Mouse (Mus musculus) heart, embryonic 12.5 days (tissue): ENCODE measurements around the gene Mis18a. TPM values are rescaled to one million over a fixed set of nuclear protein-coding genes. Genes with fewer than 3 reads are reported as not detected.

ENCODE experiments used
- ATAC-seq: fragments of 200-750 bp; cut with Nextera tagmentation; 2 replicates; pipeline ENCODE4 v1.8.0; 2017; ENCODE audit warnings: moderate TSS enrichment, moderate library complexity; ENCODE audit not compliant: insufficient number of reproducible peaks, low FRiP score
- H3K27ac ChIP-seq: fragments of 300-500 bp; sonication (generic); 2 replicates; pipeline ENCODE4 v1.5.1; 2016; ENCODE audit warnings: mild to moderate bottlenecking, moderate library complexity; ENCODE audit not compliant: poor library complexity, severe bottlenecking
- H3K27me3 ChIP-seq: fragments of 300-500 bp; sonication (generic); replicated peaks from 2 replicates; pipeline ENCODE4 v1.6.1; 2016; ENCODE audit warnings: mild to moderate bottlenecking, moderate library complexity
- H3K36me3 ChIP-seq: fragments of 300-500 bp; sonication (generic); 2 replicates; pipeline ENCODE4 v1.6.1; 2016; ENCODE audit warnings: mild to moderate bottlenecking, moderate library complexity
- H3K4me1 ChIP-seq: fragments of 300-500 bp; sonication (generic); replicated peaks from 2 replicates; pipeline ENCODE4 v1.6.1; 2016; ENCODE audit warnings: mild to moderate bottlenecking
- H3K4me2 ChIP-seq: fragments of 300-500 bp; sonication (generic); 2 replicates; pipeline ENCODE4 v1.6.1; 2016; ENCODE audit warnings: mild to moderate bottlenecking, moderate library complexity
- H3K4me3 ChIP-seq: fragments of 300-500 bp; sonication (generic); 2 replicates; pipeline ENCODE4 v1.5.1; 2016; ENCODE audit warnings: mild to moderate bottlenecking
- H3K9ac ChIP-seq: fragments of 300-500 bp; sonication (generic); 2 replicates; pipeline ENCODE4 v1.6.1; 2016; ENCODE audit warnings: mild to moderate bottlenecking, moderate library complexity
- H3K9me3 ChIP-seq: fragments of 300-500 bp; sonication (generic); replicated peaks from 2 replicates; pipeline ENCODE4 v1.6.1; 2016; ENCODE audit warnings: mild to moderate bottlenecking, moderate library complexity
- WGBS: fragments of 180-500 bp; shearing (Covaris S2); methylation state at CpG from one replicate; pipeline ENCODE4 v1.1.7; 2016; 5-methylcytosine and 5-hydroxymethylcytosine counted together
- polyA plus RNA-seq: library from polyadenylated mRNA; unstranded; fragments of >200 nt; fragmentation: Nextera tagmentation; extraction: Ambion mirVana; gene quantifications from 2 replicates; pipeline ENCODE4 v1.2.1, GENCODE M21; 2016

Gene Mis18a
- polyA plus RNA-seq, 1 experiment from 2014 or later: 38.9 TPM

GRCm38 (mm10) chr16:90747143-90747542 lies 19.9 kb upstream of the Mis18a start:
- WGBS: 57% methylated on average over 6 of the region's 6 CpGs
- H3K4me2 ChIP-seq: no peak overlapping the region
- no peaks in the 10 kb centered on the region for H3K27me3 ChIP-seq
- peak; percentile 46; the same call in 1 of the 2 replicates for ATAC-seq
- H3K4me3 ChIP-seq: no peak overlapping the region
- H3K36me3 ChIP-seq: peaks cover 18% of the 10 kb centered on the region
- H3K4me1 ChIP-seq: peaks cover 56% of the 10 kb centered on the region
- H3K27ac ChIP-seq: no peak overlapping the region
- H3K9ac ChIP-seq: no peak overlapping the region
- H3K9me3 ChIP-seq: no peaks in the 10 kb centered on the region

- no peaks in the 10 kb centered on the region for H3K27me3 ChIP-seq
- peak within 1 kb of the TSS; percentile 58 for H3K4me2 ChIP-seq
- peaks cover 41% of the 10 kb centered on the region for H3K4me1 ChIP-seq
- peak; percentile 81 for ATAC-seq
- 29% methylated on average over 26 of the region's 26 CpGs for WGBS
- H3K9ac ChIP-seq: peak within 1 kb of the TSS; percentile 55
- peak within 1 kb of the TSS; percentile 46 for H3K27ac ChIP-seq
- peak within 1 kb of the TSS; percentile 41 for H3K4me3 ChIP-seq
- H3K36me3 ChIP-seq: no peaks in the 10 kb centered on the region
- H3K9me3 ChIP-seq: no peaks in the 10 kb centered on the region
Measured at GRCm38 (mm10) chr16:90738092-90738956, 11.1 kb upstream of the Mis18a start, which contains the start of gene Mrap. Gene Mrap, plus strand, starts transcription at chr16:90738207.

- peaks cover 5% of the 10 kb centered on the region; the same call in 1 of the 2 replicates for H3K9me3 ChIP-seq
- ATAC-seq: no peak
- peaks cover 29% of the 10 kb centered on the region for H3K4me1 ChIP-seq
- H3K4me2 ChIP-seq: no peak overlapping the region
- no peaks in the 10 kb centered on the region for H3K36me3 ChIP-seq
- H3K9ac ChIP-seq: 0 out of 2 replicates have a peak overlapping the region, but pooled peaks have one; percentile 5
- H3K27ac ChIP-seq: no peak overlapping the region
- H3K27me3 ChIP-seq: no peaks in the 10 kb centered on the region
- H3K4me3 ChIP-seq: no peak overlapping the region
- WGBS: 40% methylated on average over 10 of the region's 10 CpGs
Measured at GRCm38 (mm10) chr16:90736672-90737270, 9.6 kb upstream of the Mis18a start.

- Histone ChIP-seq H3K9me3 (peaks cover 9% of the 10 kb centered on the region), H3K9ac (no peak overlapping the region), H3K4me3 (no peak overlapping the region), H3K36me3 (no peaks in the 10 kb centered on the region), H3K27me3 (no peaks in the 10 kb centered on the region), H3K4me2 (no peak overlapping the region), H3K4me1 (peaks cover 28% of the 10 kb centered on the region), H3K27ac (no peak overlapping the region)
- no peak for ATAC-seq
- WGBS: 52% methylated on average over 4 of the region's 4 CpGs
Measured at GRCm38 (mm10) chr16:90735611-90736010, 8.4 kb upstream of the Mis18a start.

GRCm38 (mm10) chr16:90726600-90727227 lies 490 bp downstream of the Mis18a start:
- ATAC-seq: peak; percentile 34; the same call in 1 of the 2 replicates
- peaks cover 25% of the 10 kb centered on the region for H3K36me3 ChIP-seq
- WGBS: 4% methylated on average over 38 of the region's 38 CpGs

GRCm38 (mm10) chr16:90724051-90724450 lies 3.2 kb downstream of the Mis18a start:
- Histone ChIP-seq H3K4me1 (peaks cover 7% of the 10 kb centered on the region), H3K36me3 (peaks cover 45% of the 10 kb centered on the region), H3K27me3 (no peaks in the 10 kb centered on the region), H3K27ac (no peak overlapping the region), H3K4me3 (no peak overlapping the region), H3K9me3 (no peaks in the 10 kb centered on the region), H3K4me2 (no peak overlapping the region), H3K9ac (no peak overlapping the region)
- no peak for ATAC-seq
- 91% methylated on average over 4 of the region's 4 CpGs for WGBS

More at GRCm38 (mm10) chr16:90726600-90727227, 490 bp downstream of the Mis18a start:
- Histone ChIP-seq H3K9me3 (peaks cover 4% of the 10 kb centered on the region), H3K9ac (peak overlapping the region; percentile 83), H3K27ac (no peak overlapping the region), H3K4me3 (peak overlapping the region; percentile 80), H3K4me2 (peak overlapping the region; percentile 98), H3K4me1 (peaks cover 7% of the 10 kb centered on the region), H3K27me3 (no peaks in the 10 kb centered on the region)

GRCm38 (mm10) chr16:90710313-90710712 lies 16.9 kb downstream of the Mis18a start:
- H3K9me3 ChIP-seq: no peaks in the 10 kb centered on the region
- H3K4me1 ChIP-seq: peaks cover 46% of the 10 kb centered on the region
- no peaks in the 10 kb centered on the region for H3K36me3 ChIP-seq
- H3K27ac ChIP-seq: 0 out of 2 replicates have a peak overlapping the region, but pooled peaks have one; percentile 2
- no peak overlapping the region; the same call in 1 of the 2 replicates for H3K9ac ChIP-seq
- 71% methylated on average over 12 of the region's 12 CpGs for WGBS
- no peak for ATAC-seq
- H3K4me2 ChIP-seq: peak overlapping the region; percentile 53
- H3K27me3 ChIP-seq: 0 out of 2 replicates have a peak, but pooled peaks cover 10% of the 10 kb centered on the region
- H3K4me3 ChIP-seq: no peak overlapping the region

GRCm38 (mm10) chr16:90709711-90710289 lies 17.4 kb downstream of the Mis18a start:
- 0 out of 2 replicates have a peak overlapping the region, but pooled peaks have one; percentile 2 for H3K27ac ChIP-seq
- peak overlapping the region; percentile 53 for H3K4me2 ChIP-seq
- ATAC-seq: peak; percentile 27; the same call in 1 of the 2 replicates
- 0 out of 2 replicates have a peak overlapping the region, but pooled peaks have one; percentile 0 for H3K4me3 ChIP-seq
- H3K4me1 ChIP-seq: peaks cover 49% of the 10 kb centered on the region
- WGBS: 31% methylated on average over 17 of the region's 17 CpGs
- no peaks in the 10 kb centered on the region; the same call in 1 of the 2 replicates for H3K9me3 ChIP-seq
- no peaks in the 10 kb centered on the region for H3K36me3 ChIP-seq
- no peak overlapping the region; the same call in 1 of the 2 replicates for H3K9ac ChIP-seq
- 0 out of 2 replicates have a peak, but pooled peaks cover 10% of the 10 kb centered on the region for H3K27me3 ChIP-seq

- Histone ChIP-seq H3K27me3 (no peaks in the 10 kb centered on the region), H3K27ac (peak overlapping the region; percentile 82), H3K9me3 (no peaks in the 10 kb centered on the region; the same call in 1 of the 2 replicates), H3K9ac (no peak overlapping the region), H3K36me3 (no peaks in the 10 kb centered on the region), H3K4me3 (no peak overlapping the region), H3K4me1 (peaks cover 58% of the 10 kb centered on the region), H3K4me2 (peak overlapping the region; percentile 2; the same call in 1 of the 2 replicates)
- peak; percentile 86 for ATAC-seq
- 3% methylated on average over 3 of the region's 3 CpGs for WGBS
Measured at GRCm38 (mm10) chr16:90706279-90706678, 20.9 kb downstream of the Mis18a start.

GRCm38 (mm10) chr16:90704161-90704825 lies 22.9 kb downstream of the Mis18a start:
- WGBS: 57% methylated on average over 13 of the region's 13 CpGs
- ATAC-seq: no peak
- no peak overlapping the region for H3K4me3 ChIP-seq
- H3K9me3 ChIP-seq: no peaks in the 10 kb centered on the region; the same call in 1 of the 2 replicates
- peaks cover 51% of the 10 kb centered on the region for H3K4me1 ChIP-seq
- H3K4me2 ChIP-seq: no peak overlapping the region
- no peaks in the 10 kb centered on the region for H3K36me3 ChIP-seq
- no peaks in the 10 kb centered on the region for H3K27me3 ChIP-seq
- H3K27ac ChIP-seq: no peak overlapping the region
- H3K9ac ChIP-seq: no peak overlapping the region
